Mouse (Mus musculus): ENCODE data around the gene Atad5. TPM values are rescaled to one million over a fixed set of nuclear protein-coding genes. Genes with fewer than 3 reads are reported as not detected.

Gene Atad5
- total and polyA plus RNA-seq, 2 experiments = 0.15 to 1.1 TPM

- no peak for TF ChIP-seq CTCF (IDR thresholded peaks at IDR 0.05; ENCODE audit: low read depth, low read length)
- no peak for DNase-seq (ENCODE audit: extremely low read depth, low read depth, low spot score)
- Histone ChIP-seq H3K27me3 (ENCODE audit: control insufficient read depth, insufficient read depth, low read length) (no peaks in the 10 kb centered on the region), H3K4me3 (ENCODE audit: insufficient read depth, low read depth, low read length) (no peak overlapping the region), H3K36me3 (ENCODE audit: control insufficient read depth, insufficient read depth, low read length) (peaks cover 5% of the 10 kb centered on the region; the same call in 1 of the 2 replicates), H3K79me2 (ENCODE audit: control insufficient read depth, insufficient read depth, low read length) (peaks cover 2% of the 10 kb centered on the region; the same call in 1 of the 2 replicates), H3K4me1 (ENCODE audit: control insufficient read depth, insufficient read depth, low read length) (0 out of 2 replicates have a peak, but pooled peaks cover 2% of the 10 kb centered on the region), H3K9ac (ENCODE audit: low read depth, low read length) (no peak overlapping the region), H3K27ac (replicated peaks; ENCODE audit: insufficient read depth, low read depth, low read length) (0 out of 2 replicates have a peak overlapping the region, but pooled peaks have one; percentile 10)
- 59% methylated on average over 5 of the region's 5 CpGs for WGBS
These were observed 21.6 kb upstream of the Atad5 start for GRCm38 (mm10) chr11:80067558-80067957.

- 0 out of 2 replicates have a peak, but pooled peaks cover 2% of the 10 kb centered on the region for H3K4me1 ChIP-seq (ENCODE audit: control insufficient read depth, insufficient read depth, low read length)
- 36% methylated on average over 3 of the region's 3 CpGs for WGBS
- DNase-seq (ENCODE audit: extremely low read depth, low read depth, low spot score) = peak; percentile 37
- H3K4me3 ChIP-seq (ENCODE audit: insufficient read depth, low read depth, low read length) = no peak overlapping the region
- no peak overlapping the region for H3K27ac ChIP-seq (replicated peaks; ENCODE audit: insufficient read depth, low read depth, low read length)
- peaks cover 2% of the 10 kb centered on the region; the same call in 1 of the 2 replicates for H3K79me2 ChIP-seq (ENCODE audit: control insufficient read depth, insufficient read depth, low read length)
- H3K36me3 ChIP-seq (ENCODE audit: control insufficient read depth, insufficient read depth, low read length) = no peaks in the 10 kb centered on the region
- TF ChIP-seq POLR2A (IDR thresholded peaks at IDR 0.05; ENCODE audit: extremely low read depth, insufficient read depth, low read length) (no peak), CTCF (IDR thresholded peaks at IDR 0.05; ENCODE audit: low read depth, low read length) (no peak)
- H3K27me3 ChIP-seq (ENCODE audit: control insufficient read depth, insufficient read depth, low read length) = no peaks in the 10 kb centered on the region
- H3K9ac ChIP-seq (ENCODE audit: low read depth, low read length) = no peak overlapping the region
These were observed 19.4 kb upstream of the Atad5 start for GRCm38 (mm10) chr11:80069815-80070214.

GRCm38 (mm10) chr11:80071039-80071438, 18.2 kb upstream of the Atad5 start:
- TF ChIP-seq POLR2A (IDR thresholded peaks at IDR 0.05; ENCODE audit: extremely low read depth, insufficient read depth, low read length) (no peak), CTCF (IDR thresholded peaks at IDR 0.05; ENCODE audit: low read depth, low read length) (no peak)
- Histone ChIP-seq H3K27me3 (ENCODE audit: control insufficient read depth, insufficient read depth, low read length) (no peaks in the 10 kb centered on the region), H3K36me3 (ENCODE audit: control insufficient read depth, insufficient read depth, low read length) (no peaks in the 10 kb centered on the region), H3K9ac (ENCODE audit: low read depth, low read length) (no peak overlapping the region), H3K4me3 (ENCODE audit: insufficient read depth, low read depth, low read length) (no peak overlapping the region), H3K27ac (replicated peaks; ENCODE audit: insufficient read depth, low read depth, low read length) (no peak overlapping the region), H3K79me2 (ENCODE audit: control insufficient read depth, insufficient read depth, low read length) (peaks cover 2% of the 10 kb centered on the region; the same call in 1 of the 2 replicates), H3K4me1 (ENCODE audit: control insufficient read depth, insufficient read depth, low read length) (0 out of 2 replicates have a peak, but pooled peaks cover 2% of the 10 kb centered on the region)
- 97% methylated on average over 2 of the region's 2 CpGs for WGBS
- no peak for DNase-seq (ENCODE audit: extremely low read depth, low read depth, low spot score)

GRCm38 (mm10) chr11:80072365-80072764, 16.8 kb upstream of the Atad5 start:
- Histone ChIP-seq H3K4me3 (ENCODE audit: insufficient read depth, low read depth, low read length) (no peak overlapping the region), H3K9ac (ENCODE audit: low read depth, low read length) (no peak overlapping the region), H3K4me1 (ENCODE audit: control insufficient read depth, insufficient read depth, low read length) (0 out of 2 replicates have a peak, but pooled peaks cover 2% of the 10 kb centered on the region), H3K79me2 (ENCODE audit: control insufficient read depth, insufficient read depth, low read length) (peaks cover 4% of the 10 kb centered on the region; the same call in 1 of the 2 replicates), H3K36me3 (ENCODE audit: control insufficient read depth, insufficient read depth, low read length) (no peaks in the 10 kb centered on the region), H3K27ac (replicated peaks; ENCODE audit: insufficient read depth, low read depth, low read length) (no peak overlapping the region), H3K27me3 (ENCODE audit: control insufficient read depth, insufficient read depth, low read length) (no peaks in the 10 kb centered on the region)
- TF ChIP-seq POLR2A (IDR thresholded peaks at IDR 0.05; ENCODE audit: extremely low read depth, insufficient read depth, low read length) = no peak
- no peak for DNase-seq (ENCODE audit: extremely low read depth, low read depth, low spot score)
- WGBS = 76% methylated on average over 3 of the region's 3 CpGs

- no peaks in the 10 kb centered on the region for H3K27me3 ChIP-seq (ENCODE audit: control insufficient read depth, insufficient read depth, low read length)
- TF ChIP-seq POLR2A (IDR thresholded peaks at IDR 0.05; ENCODE audit: extremely low read depth, insufficient read depth, low read length) (no peak), CTCF (IDR thresholded peaks at IDR 0.05; ENCODE audit: low read depth, low read length) (no peak)
- H3K27ac ChIP-seq (replicated peaks; ENCODE audit: insufficient read depth, low read depth, low read length) = 0 out of 2 replicates have a peak overlapping the region, but pooled peaks have one; percentile 16
- H3K4me1 ChIP-seq (ENCODE audit: control insufficient read depth, insufficient read depth, low read length) = no peaks in the 10 kb centered on the region
- peaks cover 5% of the 10 kb centered on the region; the same call in 1 of the 2 replicates for H3K79me2 ChIP-seq (ENCODE audit: control insufficient read depth, insufficient read depth, low read length)
- H3K36me3 ChIP-seq (ENCODE audit: control insufficient read depth, insufficient read depth, low read length) = no peaks in the 10 kb centered on the region
- no peak overlapping the region for H3K4me3 ChIP-seq (ENCODE audit: insufficient read depth, low read depth, low read length)
- DNase-seq (ENCODE audit: extremely low read depth, low read depth, low spot score) = no peak
- H3K9ac ChIP-seq (ENCODE audit: low read depth, low read length) = no peak overlapping the region
- 85% methylated on average over 5 of the region's 5 CpGs for WGBS
These were observed 13.5 kb upstream of the Atad5 start for GRCm38 (mm10) chr11:80075608-80076277.

Measured in liver, adult 2 months (tissue).